Mouse (Mus musculus): ENCODE measurements around the gene Cdk19.
"Not testable (repeated sequence)": the region's sequence is repeated elsewhere in the genome, so short reads cannot be mapped to it uniquely, and the experiment has no call there.

The Cdk19 gene

DNA sequence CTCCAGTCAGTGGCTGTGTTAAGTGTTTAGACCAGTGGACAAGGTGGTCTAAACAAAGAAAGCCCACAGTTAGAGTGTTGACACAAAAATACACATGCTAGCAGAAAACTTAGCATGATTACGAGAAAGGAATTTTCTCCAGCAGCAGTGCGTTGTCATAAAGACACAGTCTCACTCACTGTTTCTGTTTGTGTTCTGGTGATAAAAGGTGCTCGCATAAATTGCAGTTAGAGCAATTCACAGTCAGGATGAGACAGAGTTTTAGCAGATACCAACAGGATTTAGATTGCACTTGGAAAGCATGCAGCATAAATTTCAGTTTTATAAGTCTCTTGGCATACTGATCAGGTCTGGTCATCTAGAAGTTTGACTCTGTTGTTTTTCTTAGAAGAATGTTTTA is 59.5 kb downstream of the Cdk19 start:
- DNase-seq (ENCODE audit: low spot score) = no peak

DNA sequence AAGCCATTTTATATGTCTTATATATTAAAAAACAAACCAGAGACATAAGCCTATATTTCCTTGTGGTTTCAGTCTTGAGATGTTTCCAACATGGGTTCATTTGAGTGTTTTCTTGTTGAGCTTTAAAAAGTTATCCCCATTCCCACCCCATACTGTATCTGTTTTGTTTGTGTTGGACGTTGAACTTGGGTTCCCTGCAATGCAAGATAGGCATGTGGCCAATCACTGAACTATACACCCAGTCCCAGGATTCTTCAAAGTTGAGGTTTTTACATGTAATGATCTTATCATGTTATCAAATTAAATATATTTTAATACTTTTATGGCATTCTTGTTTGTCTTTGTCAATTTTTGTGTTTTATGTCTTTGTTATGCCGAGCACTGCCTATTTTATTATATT is 60.0 kb downstream of the Cdk19 start:
- DNase-seq (ENCODE audit: low spot score) = no peak

DNA sequence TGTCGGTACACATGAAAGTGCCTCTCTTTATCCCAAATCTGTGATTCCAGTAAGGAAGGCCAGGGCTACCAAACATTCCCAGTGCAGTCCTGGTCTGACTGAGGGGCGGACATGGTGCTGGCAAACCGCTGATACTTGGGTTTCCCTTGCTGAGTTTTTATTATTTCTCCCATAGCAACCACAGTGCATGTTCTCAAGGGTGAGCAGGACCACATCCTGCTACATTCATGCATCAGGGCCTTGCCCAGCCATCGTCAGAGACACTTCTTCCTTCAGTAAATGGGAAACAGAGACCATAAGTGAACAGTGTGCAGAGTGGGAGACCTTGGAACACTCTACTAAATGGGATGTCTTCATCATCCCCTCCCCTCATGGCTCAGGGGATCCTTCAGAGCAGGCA is 60.9 kb downstream of the Cdk19 start:
- DNase-seq (ENCODE audit: low spot score) = no peak

DNA sequence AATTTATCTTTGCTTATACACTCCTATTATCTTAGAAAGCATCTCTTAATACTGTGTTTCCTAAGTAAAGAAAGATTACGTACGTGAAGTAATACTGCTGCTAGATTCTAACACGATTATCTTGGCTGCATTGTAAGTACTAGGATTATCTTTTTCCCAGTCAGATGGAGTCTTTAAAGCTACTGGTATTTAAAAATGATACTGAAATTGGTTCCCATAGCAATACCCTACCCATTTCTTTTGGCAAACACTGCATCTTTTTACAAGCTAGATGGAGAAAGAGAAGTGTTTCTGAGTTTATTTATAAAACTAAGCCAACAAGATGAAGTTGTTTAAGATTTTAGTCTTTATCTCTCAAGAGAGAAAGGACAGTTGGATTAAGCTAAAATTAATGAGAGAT is 67.3 kb downstream of the Cdk19 start:
- DNase-seq (ENCODE audit: low spot score) = no peak

DNA sequence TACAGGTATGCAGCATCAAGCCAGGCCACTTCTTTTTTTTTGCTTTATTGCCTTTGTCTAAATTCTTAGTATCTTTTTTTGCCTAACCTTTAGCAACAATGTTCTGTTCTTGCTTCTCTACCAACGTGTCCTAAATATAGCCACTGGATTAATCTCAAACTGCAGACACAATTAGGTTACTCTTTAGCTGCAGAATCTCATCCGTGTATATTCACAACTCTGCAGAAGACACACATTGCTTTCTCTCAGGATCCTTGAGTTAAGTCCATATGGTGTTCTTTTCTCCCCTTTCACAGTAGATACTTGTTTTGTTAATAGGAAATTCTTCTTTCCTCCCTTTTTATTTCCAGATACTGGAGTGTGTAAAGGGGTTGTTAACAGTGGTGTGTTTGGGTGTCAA is 70.0 kb downstream of the Cdk19 start:
- no peak for DNase-seq (ENCODE audit: low spot score)

DNA sequence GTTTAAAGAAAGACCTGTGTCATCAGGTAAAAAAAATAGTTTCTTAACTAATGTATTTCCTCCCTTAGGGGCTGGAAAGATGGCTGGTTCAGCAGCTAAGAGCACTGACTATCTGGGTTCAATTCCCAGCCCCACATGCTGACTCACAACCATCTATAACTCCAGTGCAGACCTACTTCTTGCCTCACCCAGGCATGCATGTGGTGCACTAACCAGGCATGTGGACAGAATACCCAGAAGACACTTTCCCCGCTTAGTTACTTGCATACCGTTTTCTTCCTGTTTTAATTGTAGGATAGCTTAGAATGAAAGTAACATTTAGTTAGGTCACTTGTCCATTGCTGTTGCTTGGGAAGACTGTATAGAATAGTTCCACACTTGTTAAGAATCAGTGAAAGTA is 72.0 kb downstream of the Cdk19 start:
- no peak for DNase-seq (ENCODE audit: low spot score)

DNA sequence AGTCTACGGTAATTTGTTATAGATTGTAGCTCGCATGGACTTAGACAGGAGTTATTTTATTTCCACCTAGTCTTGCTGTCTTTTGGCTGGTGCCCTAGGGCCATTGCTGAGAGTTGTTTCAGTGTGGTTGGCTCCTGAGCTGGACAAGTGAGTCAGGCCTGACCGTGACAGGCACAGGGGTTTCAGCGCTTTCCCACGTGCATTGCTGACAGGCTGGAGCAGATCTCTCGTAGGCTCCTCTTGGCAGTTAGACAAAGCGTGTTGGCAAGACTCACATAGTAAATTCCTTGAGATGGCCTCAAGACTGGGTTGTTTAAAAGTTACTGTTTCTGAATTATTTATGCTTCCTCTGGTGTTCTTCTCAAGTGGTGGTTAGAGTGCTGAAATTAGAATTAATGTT is 77.6 kb downstream of the Cdk19 start:
- DNase-seq (ENCODE audit: low spot score) = no peak

DNA sequence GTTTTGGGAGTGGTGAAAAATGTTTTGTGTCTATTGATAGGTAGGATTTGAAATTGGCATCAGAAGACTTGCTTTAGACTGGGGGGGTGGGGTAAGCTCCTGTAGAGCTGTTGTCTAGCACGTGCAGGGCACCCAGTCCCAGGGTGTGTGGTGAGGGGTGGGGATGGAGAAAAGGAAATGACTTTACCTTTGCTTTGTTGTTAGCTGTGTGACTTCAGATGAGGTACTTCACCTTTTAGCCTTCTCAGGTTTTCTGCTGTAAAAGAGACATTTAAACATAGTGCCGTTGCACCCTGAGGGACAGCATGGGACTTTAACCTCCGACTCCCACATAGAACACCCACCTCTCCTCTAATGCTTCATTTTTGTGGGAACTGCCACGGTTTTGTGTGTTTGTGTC is 80.5 kb downstream of the Cdk19 start:
- DNase-seq (ENCODE audit: low spot score) = no peak

DNA sequence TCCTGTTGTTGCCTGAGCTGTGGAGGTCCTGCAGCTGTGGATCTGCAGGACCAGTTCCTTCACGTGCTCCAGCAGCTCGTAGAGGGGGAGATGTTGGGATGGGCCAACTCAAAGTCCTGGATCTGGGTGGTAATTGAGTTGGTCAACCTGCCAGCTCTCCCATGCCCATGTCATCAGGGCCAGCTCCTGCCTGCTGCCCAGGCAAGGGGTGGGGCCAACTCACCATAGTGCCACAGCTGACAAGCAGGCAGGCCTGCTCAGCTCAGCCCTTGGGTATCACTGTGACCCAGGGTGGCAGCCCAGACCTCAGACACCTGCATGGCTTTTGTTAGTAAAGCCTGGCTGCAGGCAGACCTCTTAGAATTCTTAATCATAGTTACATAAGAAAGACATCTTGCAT is 81.3 kb downstream of the Cdk19 start:
- DNase-seq (ENCODE audit: low spot score) = no peak

DNA sequence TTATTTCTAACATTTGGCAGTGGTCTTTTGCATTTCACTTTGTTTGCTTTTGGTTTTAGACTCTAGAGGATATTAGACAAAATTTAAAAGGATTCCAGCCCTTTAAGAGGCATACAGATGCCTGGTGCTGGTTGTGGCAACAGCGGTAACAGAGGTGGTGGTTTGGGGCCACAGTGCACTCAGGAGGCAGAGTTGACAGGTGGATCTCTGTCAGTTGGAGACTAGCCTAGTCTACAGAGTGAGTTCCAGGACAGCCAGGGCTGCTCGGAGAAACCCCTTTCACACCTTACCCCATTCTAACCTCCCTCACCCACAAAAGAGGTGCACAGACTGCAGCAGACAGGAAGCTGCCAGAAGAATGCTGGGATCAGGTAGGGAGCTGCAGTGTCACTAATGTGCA is 82.4 kb downstream of the Cdk19 start:
- no peak for DNase-seq (ENCODE audit: low spot score)

DNA sequence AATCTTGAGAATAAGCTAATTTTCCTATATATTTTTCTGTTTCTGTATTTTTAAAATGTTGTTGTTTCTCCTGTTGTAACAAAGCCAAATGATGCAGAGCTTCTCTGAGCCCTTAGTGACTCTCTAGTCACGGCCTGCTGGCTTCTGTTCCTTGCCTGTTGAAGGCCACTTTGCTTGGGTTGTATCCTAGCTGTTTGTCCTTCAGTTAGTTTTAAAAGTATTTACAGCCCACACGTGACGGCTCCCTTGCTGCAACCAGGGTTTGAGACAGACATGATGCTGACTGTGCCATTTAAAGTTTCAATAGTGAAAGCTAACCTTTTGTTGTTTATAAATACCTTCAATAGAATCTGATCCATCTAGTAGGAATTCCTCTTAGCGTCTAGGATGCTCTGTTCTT is 83.3 kb downstream of the Cdk19 start:
- DNase-seq (ENCODE audit: low spot score) = no peak

DNA sequence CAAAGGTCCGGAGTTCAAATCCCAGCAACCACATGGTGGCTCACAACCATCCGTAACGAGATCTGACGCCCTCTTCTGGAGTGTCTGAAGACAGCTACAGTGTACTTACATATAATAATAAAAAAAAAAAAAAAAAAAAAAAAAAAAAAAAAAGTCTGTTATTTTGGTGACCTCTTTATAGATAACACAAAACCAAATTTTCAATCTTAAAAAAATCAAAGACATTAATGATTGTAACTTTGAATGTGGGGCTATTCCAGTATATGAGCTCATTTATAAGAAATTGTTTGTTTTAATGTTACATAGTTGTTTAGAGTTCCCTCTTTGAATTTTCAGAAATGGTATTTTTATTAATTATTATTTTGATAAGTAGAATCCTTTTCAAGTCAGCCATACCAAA is 85.1 kb downstream of the Cdk19 start:
- DNase-seq (ENCODE audit: low spot score) = not testable (repeated sequence)

DNA sequence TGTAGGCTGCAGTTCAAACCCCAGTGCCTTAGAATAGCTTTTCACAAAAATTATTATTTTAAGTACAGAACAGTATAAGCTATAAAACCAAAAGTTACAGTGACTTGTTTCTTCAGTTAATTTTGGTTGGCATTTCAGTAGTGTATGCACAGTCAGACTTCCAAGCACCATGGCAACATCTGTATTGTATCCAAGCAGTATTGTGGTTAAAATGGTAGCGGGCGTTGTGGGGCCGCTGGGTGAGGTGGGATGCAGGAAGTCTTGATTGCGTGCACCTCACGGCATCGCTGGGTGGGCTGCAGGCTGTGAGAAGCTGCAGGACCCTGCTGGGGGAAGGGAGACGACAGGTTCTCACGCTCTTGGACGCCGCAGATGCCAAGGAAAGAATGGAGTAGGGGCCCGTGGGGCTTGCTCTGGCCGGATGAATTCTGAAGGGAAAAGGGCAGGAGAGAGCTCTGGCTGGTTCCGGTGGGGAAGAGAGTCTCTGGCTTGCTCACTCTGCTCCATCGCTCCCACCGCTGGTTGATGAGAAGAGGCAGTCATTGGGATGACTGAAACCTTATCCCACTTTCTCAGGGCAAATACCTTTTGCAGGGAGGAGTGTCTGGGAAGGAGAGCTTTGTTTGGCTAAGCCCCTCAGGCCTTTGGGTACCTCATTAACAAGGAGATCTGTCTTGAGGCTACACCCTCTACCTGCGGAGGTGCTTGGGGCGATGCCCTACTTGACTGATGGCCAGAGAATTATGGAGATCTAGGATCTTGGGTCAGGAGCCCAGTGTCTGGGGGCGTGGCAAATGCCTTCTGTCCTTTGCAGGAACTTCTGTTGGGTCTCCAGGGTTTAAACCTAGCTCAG is 86.1 kb downstream of the Cdk19 start:
- DNase-seq (ENCODE audit: low spot score) = no peak

DNA sequence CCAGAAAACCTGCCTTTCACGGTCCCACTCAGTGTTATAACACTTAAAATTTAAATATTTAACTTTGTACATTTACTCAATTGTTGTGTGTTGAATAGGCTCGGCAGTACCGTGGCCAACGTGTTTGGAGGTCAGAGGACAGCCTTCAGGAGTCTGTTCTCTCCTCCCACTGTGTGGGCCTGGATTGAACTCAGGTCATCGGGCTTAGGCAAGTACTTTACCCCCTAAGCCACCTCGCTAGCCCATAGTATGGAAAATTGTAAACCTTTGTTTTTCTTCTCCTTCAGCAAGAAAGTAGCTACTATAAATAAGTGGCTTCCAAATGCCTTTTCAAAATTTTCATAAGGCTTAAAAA is 86.7 kb downstream of the Cdk19 start:
- no peak for DNase-seq (ENCODE audit: low spot score)

DNA sequence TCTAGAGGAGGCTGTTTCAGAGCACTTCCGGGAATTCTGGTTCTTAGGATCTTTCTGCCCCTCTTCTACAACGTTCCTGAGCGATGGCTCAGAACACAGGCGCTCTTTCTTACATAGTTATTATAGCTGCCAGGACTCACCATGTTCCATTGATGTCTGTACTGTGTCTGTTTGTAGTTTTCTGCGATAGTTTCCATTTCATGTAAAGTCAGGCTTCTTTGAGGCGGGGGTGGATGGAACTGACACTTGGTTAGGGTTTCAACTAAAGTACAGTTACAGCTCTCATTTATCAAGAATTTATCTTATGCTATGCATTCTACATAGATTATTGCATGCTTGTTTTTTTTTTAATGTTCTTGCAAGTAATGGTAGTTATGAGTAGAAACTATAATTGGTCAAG is 89.3 kb downstream of the Cdk19 start:
- no peak for DNase-seq (ENCODE audit: low spot score)

DNA sequence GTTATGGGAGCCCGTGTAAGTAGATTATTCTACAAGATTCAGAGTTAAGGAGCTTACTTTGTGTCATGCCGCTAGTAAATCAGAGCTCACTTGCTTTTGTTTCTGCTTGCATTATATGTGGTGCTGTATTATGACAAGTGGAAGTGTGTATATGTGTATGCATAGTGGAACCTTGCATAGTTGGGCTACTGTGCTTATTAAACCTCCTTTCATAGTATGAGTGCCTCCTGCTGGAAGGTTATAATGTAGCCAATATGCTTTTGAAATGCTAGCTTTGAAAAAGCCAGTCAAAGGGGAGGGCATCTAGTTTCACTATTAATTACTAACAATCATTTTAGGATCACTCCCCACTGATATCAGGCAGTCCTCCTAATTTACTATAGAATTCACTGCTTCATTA is 89.7 kb downstream of the Cdk19 start:
- DNase-seq (ENCODE audit: low spot score) = no peak

DNA sequence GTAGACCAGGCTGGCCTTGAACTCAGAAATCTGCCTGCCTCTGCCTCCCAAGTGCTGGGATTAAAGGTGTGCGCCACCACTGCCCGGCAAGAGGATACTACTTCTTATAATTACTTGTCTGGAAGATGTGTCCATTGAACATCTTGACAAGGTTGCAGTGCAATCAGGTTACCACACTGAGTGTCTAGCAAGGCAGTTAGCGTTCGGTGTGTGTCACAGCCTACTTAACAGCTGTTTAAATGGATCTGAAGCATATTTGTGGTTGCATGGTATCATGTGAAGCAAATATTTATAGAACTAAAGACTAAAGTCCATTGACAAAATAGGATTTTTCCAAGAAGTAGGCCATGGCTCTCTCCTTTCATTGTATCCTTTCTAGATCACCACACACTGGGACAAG is 90.8 kb downstream of the Cdk19 start:
- DNase-seq (ENCODE audit: low spot score) = no peak

DNA sequence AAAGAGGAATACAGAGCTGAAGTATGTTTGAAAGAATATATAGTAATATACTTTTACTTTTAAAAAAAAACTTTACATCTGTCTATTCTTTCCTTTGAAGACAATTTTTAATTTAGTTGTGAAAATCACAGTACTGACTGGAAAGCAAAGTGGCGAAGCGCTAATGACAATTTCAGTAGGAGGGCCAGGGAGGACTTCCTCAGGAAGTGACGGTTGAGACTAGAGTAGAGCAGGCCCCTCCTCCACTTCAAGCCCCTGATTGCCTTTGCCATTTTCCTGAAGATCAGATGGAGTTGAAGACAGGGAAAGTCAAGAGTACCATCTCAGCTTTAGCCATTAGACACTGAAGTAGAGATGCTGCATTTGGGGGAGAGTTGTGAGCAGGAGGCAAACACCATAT is 92.6 kb downstream of the Cdk19 start:
- DNase-seq (ENCODE audit: low spot score) = no peak

DNA sequence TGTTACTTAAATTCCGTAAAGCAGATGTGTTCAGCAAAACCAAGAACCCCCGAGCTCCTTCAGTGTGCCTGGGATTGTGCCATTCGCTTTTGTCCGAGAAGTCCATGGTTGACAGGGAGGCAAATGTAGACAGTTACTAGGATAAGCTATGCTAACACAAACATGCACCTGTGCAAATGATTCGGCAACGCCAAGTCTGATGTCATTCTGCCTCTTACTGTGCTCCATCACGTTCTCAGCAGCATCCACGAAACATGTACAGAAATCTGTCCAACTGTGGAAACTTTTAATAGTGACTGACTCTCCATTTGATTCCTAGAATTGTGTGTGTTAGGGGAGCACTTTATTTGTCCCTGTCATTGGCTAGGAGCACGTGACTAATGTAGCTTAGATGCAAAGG is 93.0 kb downstream of the Cdk19 start:
- DNase-seq (ENCODE audit: low spot score) = no peak

DNA sequence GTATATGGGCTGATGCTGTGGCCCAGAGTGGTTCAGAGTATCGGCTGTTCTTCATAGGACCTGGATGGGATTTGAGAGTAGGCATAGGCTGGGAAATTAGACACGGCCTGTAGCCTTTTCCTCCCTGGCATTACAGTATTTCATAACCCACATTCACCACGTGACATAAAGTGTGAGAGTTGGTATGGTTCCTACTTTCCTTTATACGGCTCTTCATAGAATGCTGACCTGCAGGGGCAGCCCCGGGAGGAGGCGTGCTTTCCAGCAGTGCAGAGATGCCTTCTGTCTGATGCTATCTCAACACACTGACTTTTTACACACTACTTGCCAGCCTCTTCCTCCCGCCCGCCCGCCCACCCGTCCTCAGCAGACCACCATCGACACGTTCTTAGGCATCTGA is 96.0 kb downstream of the Cdk19 start:
- no peak for DNase-seq (ENCODE audit: low spot score)

DNA sequence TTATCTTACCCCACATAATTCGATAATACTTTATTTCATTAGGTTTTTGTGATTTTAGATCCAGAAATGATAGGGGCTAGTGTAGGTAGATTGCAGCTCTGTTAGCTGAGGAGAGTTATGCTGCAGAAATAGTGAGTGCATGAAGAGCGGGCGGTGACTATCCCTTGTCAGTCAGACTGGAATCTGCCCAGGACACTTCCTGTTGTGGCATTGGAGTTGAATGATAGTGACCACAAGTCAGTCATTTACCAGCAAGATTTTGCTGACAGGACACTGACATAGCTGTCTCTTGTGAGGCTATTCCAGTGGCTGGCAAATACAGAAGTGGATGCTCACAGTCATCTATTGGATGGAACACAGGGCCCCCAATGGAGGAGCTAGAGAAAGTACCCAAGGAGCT is 97.8 kb downstream of the Cdk19 start:
- no peak for DNase-seq (ENCODE audit: low spot score)

DNA sequence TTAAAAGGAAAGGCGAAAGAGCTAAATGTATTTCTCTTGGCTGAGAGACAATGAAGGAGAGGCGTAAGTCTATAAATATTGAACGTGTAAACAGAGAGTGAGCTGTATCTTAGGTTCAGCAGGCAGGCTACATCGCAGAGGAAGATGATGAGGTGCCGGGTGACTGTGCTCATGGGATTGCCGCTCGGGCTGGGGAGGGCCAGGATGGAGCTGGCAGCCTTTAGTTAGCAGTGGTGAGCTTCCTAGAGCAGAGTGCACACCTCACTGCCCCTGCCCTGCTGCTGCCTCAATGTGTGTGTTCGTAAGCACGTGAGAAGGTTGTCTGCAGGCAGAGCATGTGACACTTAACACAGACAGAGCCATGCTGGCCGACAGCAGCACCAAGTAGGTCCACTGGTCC is 101.4 kb downstream of the Cdk19 start:
- no peak for DNase-seq (ENCODE audit: low spot score)

DNA sequence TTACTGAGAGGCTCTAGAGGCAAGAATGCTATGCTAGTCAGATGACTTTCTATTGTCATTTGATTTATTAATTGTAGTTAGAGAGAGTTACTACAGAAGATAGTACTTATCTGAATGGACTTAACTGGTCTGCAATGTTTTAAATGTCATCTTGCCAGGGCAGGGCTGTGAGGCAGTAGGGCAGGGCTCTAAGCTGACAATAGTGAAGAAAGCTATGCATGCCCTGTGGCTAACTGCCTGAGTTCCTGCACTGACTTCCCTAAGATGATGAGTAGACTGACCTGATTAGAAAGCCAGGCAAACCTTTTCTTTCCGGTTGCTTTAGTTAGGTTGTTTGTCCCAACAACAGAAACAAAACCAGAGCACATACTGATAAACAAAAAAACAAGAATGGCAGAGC is 102.7 kb downstream of the Cdk19 start:
- DNase-seq (ENCODE audit: low spot score) = no peak

DNA sequence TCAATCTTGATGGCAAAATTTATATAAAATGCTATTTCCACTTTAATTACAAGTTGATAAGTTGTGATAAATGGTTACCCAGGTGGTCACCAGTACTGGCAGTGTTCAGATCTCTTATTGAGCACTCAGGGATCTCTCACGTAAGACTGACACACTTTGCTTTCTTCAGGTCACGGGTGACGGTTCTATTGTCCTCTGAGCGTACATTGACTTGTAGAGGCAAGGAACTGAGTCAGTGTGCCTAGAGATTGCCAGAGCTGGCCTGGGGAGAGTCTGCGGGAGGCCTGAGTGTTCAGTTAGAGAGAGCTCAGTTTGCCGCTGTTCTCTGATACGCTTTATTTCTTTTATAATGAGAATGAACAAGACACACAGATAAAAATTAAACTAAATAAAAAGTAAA is 104.0 kb downstream of the Cdk19 start:
- peak; percentile 47 for DNase-seq (ENCODE audit: low spot score)
